Mouse (Mus musculus): ENCODE measurements around the gene Tspan1. TPM values are rescaled to one million over a fixed set of nuclear protein-coding genes. Genes with fewer than 3 reads are reported as not detected.

The Tspan1 gene
- total RNA-seq, 2 experiments from 2014 or later = not detected

- intact Hi-C loops (cut with DNase I) = no loop called here
- no peak for DNase-seq
These were observed 32.4 kb downstream of the Tspan1 start for GRCm38 (mm10) chr4:116134990-116135389.

- no peak for DNase-seq
These were observed 34.3 kb downstream of the Tspan1 start for GRCm38 (mm10) chr4:116133126-116133525.

GRCm38 (mm10) chr4:116127956-116128355 is 39.4 kb downstream of the Tspan1 start:
- no peak for DNase-seq
- intact Hi-C loops (cut with DNase I) = no loop called here

More at GRCm38 (mm10) chr4:116133126-116133525, 34.3 kb downstream of the Tspan1 start:
- intact Hi-C loops (cut with DNase I) = no loop called here

- DNase-seq = no peak
- intact Hi-C loops (cut with DNase I) = no loop called here
These were observed 41.5 kb downstream of the Tspan1 start for GRCm38 (mm10) chr4:116125803-116126386.

GRCm38 (mm10) chr4:116123602-116124519 is 43.5 kb downstream of the Tspan1 start, which contains the start of the genes Rad54l and Pomgnt1:
TSS of gene Rad54l (minus strand) at chr4:116123690.
TSS of gene Pomgnt1 (plus strand) at chr4:116123840.
- intact Hi-C loops (cut with DNase I) = no loop called here
- DNase-seq = peak; percentile 92

GRCm38 (mm10) chr4:116122762-116123161 is 44.6 kb downstream of the Tspan1 start:
- intact Hi-C loops (cut with DNase I) = no loop called here
- DNase-seq = no peak

Other genes starting within 250 kb of the Tspan1 start
- under 1 TPM; 0.10 to 0.38 TPM for gene Dmbx1, start 227.7 kb downstream of the Tspan1 start, total RNA-seq (2021)
- 10 to 100 TPM; 45.8 to 53.7 TPM for gene Faah, start 149.7 kb downstream of the Tspan1 start, total RNA-seq (2021)
- gene Nsun4, start 113.7 kb downstream of the Tspan1 start, total RNA-seq (2021) = 1 to 10 TPM; 6.6 to 8.2 TPM
- 100 to 1,000 TPM; 319 to 327 TPM for gene Uqcrh, start 92.5 kb downstream of the Tspan1 start, total RNA-seq (2021)
- 10 to 100 TPM; 60.2 to 68.2 TPM for gene Lrrc41, start 92.3 kb downstream of the Tspan1 start, total RNA-seq (2021)
- gene Rad54l, start 43.9 kb downstream of the Tspan1 start, total RNA-seq (2021) = 1 to 10 TPM; 2.4 to 3.2 TPM
- gene Pomgnt1, start 43.8 kb downstream of the Tspan1 start, total RNA-seq (2021) = 10 to 100 TPM; 78.4 to 83.7 TPM
- 10 to 100 TPM; 18.5 to 21.1 TPM for gene Lurap1, start 16.3 kb downstream of the Tspan1 start, total RNA-seq (2021)
- gene 1700042G07Rik, start 5.8 kb upstream of the Tspan1 start, total RNA-seq (2021) = not detected
- 1 to 10 TPM; 1.9 to 3.1 TPM for gene Gm49337, start 5.8 kb upstream of the Tspan1 start, total RNA-seq (2021)
- 10 to 100 TPM; 32.2 to 32.4 TPM for gene Pik3r3, start 54.0 kb upstream of the Tspan1 start, total RNA-seq (2021)

Measured in left cerebral cortex, postnatal 4 days (tissue).